Mouse (Mus musculus) kidney, adult 18-20 months (tissue): ENCODE measurements around the gene Ccdc96.

Experiments used
- DNase-seq: peaks from one replicate; pipeline ENCODE4 v3.0.0; 2021

Ccdc96 gene

DNA sequence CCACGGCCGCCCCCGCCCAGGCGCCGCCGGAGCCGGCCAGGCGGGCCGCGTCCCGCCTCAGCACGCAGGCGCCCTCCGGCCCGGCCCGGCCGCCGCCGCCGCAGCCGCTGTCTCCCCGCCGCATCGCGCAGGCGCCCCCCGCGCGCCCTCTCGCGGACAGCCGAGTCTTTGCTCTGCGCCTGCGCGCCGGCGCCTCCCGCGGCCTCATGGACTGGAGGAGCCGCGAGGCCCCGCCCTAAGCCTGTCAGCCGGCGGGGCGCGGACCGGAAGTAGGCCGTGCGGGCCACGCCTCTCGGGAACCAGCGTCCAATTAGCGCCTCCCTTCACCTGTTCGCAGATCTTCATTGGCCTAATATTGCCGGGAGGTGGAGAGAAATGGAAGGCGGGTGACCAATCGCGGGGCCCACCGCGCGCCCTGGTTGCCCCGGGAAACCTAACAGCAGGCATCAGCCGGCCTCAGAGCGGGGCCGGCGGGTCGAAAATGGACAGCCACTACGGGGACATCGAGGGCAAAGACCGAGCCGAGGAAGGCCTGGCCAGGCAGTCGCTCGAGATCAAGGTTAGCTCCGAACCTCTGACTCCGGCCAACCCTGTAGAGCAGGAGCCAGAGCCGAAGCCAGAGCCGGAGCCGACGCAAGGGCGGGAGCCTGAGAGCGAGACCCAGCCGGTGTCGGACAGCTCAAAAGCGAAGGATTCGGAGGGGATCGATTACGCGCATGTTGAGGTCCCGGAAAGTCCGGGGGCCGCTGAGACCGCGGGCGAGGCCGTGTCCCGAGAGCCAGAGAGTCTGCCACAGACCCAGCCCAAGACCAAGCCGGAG is at the start of gene Ccdc96, which contains the start of gene Tada2b:
Gene Ccdc96 (plus strand): TSS at position 418 of the 820 bp plus-strand sequence.
Gene Tada2b (minus strand): TSS at position 115 of the 820 bp plus-strand sequence.
- DNase-seq: peak; percentile 97

GRCm38 (mm10) chr5:36436858-36437257 is 47.5 kb upstream of the Ccdc96 start:
- no peak for DNase-seq

DNA sequence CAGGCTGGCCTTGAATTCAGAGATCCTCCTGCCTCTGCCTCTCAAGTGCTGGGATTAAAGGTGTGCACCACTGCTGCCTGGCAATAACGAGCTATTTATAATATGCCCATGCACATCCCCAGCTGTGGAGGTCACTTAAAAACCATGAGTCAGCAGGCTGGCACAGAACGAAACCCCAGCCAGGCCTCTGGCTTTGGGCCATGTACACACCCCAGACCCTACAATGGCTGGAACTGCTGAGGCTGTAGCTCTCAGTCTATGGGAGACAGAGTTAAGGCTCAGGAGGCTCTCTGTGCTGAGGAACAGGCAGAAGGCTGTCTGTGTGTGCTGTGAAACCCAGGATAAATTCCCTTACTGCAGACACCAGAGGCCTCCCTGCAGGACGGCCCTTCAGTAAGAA is 43.6 kb upstream of the Ccdc96 start:
- DNase-seq: no peak

DNA sequence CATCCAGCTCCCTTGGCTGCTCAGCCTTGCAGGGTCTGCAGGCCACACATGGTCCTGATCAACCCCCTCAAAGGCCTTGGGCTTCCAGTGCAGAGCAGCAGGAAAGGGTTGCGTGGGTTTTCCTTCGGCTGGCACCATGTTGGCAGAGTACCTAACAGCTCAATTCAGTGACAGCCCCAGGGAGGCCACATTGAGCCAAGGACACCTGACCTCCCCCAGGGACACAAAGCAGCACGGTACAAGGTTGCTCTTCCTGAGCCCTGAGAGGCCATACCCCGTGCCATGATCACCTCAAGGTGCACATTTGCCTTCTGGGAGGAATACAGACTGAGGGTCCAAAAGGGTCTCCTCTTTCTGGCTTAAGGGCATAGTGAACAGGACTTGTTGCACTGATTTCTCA is 39.8 kb upstream of the Ccdc96 start:
- no peak for DNase-seq

DNA sequence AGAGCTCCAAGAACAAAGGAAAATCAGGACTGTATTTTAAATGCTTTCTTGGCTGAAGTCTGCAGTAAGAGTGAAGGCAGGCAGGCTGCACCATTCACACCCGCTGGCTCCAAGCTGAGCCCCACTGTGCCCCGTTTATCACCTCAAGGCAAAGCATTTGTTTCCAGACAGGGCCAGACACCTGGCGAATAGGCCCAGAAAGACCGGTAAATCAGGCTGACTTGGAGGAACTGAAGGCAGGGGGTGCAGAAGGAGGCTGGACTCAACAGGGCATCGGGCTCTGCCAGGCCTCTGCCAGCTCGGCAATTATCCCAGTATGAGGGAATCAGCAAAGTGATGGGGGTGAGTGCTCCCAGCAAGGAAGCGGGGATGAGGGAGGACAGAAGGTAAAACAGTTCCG is 39.4 kb upstream of the Ccdc96 start:
- no peak for DNase-seq

DNA sequence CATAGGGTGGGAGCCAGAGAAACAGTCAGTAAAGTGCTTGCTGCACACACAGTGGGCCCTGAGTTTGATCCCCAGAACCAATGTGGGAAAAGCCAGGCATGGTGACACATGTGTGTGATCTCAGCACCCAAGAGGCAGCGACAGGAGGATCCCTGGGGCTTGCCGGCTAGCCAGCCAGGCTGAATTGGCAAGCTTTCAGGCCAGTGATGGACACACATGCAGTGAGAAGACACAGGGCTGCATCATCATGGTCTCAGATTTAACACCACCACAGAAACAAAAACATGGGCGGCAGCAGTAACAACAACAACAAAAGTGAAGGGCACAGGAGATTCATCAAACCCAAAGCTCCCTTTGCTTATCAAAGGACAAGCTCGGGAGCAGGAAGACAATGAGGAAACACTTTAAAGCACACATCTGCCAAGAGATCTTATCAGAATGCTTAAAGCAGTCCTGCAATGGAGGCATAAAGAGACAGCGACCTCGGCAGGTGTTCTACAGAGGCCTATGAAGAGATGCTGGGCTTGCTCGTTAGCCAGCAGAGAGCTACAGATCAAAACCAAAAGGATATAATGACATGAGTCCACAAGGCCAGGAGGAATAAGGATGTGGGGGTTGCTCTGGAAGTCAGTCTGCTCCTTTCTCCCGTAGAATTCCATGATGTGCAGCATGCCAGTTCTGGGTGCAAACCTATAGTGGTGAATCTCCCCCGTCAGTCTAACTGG is 38.1 kb upstream of the Ccdc96 start:
- DNase-seq: no peak

- DNase-seq: no peak
Measured at GRCm38 (mm10) chr5:36447872-36448271, 36.5 kb upstream of the Ccdc96 start.

DNA sequence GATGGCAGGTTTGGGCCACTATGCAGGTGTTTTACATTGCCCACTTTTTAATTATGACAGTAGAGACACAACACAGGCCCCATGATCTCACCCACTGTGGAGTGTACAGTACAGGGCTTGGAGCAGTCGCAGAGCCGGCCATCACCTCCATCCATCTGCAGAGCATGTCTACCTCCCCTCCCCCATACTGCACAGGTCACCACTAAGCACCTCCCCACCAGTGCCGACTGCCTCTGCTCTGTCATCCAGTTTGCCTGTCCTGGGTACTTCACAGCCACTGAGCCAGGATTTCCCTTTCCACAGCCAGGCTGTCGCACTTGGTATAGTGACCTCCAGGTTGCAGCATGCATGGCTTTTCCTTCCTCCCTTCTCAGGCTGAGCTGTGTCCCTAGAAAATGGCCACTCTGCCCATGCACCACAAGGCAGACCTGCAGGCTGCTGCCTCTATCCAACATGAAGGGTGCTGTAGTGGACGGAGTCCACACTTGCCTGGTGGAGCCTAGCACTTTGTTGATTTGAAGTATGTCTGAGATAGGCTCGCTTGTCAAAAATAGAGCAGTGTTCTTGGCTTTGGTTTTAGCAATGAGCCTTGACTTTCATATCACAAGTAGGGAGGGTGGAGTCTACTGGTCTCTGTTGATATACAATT is 34.6 kb upstream of the Ccdc96 start:
- no peak for DNase-seq

DNA sequence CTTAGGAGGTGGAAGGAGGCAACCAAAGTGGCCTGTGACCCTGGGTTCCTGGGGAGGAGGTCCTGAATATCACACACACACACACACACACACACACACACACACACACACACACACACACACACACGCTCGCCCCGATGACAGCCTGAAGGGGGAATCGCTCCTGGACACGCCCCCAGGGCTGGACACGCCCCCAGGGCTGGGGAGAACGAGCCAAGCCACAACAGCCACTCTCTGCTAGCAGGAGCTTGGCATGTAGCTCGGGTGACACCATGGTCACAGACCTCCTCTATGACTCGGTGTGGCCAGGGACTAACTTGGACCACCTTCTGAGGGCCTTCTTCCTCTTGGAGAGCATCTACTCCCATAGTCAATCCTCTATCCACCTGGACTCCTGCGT is 33.3 kb upstream of the Ccdc96 start:
- no peak for DNase-seq

DNA sequence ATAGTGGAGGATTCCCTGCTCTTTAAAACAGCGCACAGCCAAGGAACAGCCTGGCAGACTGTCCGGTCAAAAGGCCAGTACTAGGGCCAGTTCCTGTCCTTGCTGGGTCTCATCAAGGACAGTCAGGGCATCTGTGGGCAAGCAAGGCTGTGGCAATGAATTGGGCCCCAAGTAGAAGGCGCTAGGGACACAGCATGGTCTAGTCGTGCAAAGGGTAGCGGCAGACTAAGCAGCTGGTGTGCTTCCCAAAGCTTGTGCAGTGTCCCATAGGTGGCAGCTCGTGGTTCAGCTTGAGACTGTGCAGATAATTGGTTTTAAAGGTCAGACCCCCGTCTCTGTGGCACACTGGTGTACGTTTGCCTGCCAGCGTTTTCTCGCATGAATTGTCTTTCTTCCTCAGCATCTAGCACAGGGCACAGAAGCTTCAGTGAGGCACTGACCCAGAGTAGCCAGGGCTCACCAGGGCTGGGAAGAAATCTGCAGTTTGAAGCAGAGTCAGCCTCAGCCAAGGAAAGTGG is 32.5 kb upstream of the Ccdc96 start:
- no peak for DNase-seq

DNA sequence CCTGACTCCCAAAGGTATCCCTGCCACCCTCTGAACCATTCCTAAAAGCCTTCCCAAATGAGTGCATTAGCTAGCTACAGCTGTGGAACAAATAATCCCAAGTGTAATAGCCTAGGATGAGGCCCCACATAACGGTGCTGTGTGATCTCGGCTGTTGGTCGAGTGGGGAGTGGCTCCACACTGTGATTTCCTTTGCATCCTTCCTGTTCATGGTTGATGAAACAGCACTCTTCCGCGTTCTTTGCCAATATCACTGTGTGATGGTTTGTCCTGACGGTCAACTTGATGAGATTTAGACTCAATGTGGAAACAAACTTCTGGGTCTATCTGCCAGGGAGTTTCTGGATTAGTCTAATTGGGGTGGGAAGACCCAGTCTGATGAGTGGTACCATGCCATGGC is 31.6 kb upstream of the Ccdc96 start:
- no peak for DNase-seq

GRCm38 (mm10) chr5:36457706-36458105 is 26.7 kb upstream of the Ccdc96 start:
- DNase-seq: no peak

DNA sequence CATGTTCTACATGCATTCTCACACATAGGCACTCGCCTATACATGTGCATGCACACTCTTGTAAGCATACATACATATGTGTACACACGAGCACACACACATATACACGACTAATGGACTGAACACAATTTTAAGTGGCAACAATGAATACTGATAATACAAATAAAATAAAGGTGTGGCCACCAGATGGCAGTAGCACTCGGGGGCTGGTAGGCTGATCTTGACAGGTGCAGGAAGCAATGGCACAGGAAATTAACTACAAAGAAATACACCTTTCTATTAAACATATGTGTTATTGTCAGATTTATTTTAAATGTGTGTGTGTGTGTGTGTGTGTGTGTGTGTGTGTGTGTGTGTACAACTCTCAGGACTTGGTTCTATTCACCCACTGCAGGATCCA is 25.5 kb upstream of the Ccdc96 start:
- DNase-seq: peak; percentile 58

- DNase-seq: no peak
Measured at GRCm38 (mm10) chr5:36460712-36461111, 23.7 kb upstream of the Ccdc96 start.

GRCm38 (mm10) chr5:36461231-36461630 is 23.2 kb upstream of the Ccdc96 start:
- DNase-seq: no peak

DNA sequence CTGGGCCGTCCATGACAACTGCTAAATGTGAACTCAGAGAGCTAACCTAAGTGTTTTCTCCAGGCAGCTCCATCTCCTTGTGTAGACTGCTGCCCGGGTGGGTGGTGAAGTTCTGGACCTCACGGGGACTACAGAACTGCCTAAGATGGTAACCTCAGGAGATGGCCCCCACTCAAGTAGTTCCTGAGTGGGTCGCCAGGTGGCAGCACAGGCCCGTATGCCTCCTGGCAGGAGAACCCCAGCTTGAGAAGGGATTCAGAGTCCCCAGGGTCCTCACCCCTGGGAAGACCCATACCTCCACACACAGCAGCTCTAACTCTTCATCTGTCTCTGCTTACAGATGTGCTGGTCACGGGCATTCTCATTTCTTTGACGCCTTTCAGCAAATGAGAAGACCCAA is 21.6 kb upstream of the Ccdc96 start:
- peak; percentile 89 for DNase-seq

DNA sequence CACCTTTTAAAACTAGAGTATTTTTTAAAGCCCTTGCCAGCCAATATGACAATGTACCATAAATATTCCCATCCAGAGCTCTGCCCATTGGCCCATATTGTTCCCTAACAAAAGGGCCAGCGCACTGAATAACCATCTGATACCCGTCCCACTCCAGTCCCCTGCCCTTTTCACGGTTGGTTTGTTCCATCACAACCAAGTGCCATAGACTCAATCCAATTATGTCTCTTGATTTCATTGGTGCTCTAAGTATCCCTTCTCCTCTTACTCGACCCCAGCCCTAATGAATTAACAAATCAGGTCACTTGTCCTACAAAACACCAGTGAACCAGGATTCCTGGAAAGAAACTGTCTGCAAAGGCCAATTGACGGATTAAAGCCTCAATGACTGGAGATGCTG is 21.0 kb upstream of the Ccdc96 start:
- DNase-seq: no peak

DNA sequence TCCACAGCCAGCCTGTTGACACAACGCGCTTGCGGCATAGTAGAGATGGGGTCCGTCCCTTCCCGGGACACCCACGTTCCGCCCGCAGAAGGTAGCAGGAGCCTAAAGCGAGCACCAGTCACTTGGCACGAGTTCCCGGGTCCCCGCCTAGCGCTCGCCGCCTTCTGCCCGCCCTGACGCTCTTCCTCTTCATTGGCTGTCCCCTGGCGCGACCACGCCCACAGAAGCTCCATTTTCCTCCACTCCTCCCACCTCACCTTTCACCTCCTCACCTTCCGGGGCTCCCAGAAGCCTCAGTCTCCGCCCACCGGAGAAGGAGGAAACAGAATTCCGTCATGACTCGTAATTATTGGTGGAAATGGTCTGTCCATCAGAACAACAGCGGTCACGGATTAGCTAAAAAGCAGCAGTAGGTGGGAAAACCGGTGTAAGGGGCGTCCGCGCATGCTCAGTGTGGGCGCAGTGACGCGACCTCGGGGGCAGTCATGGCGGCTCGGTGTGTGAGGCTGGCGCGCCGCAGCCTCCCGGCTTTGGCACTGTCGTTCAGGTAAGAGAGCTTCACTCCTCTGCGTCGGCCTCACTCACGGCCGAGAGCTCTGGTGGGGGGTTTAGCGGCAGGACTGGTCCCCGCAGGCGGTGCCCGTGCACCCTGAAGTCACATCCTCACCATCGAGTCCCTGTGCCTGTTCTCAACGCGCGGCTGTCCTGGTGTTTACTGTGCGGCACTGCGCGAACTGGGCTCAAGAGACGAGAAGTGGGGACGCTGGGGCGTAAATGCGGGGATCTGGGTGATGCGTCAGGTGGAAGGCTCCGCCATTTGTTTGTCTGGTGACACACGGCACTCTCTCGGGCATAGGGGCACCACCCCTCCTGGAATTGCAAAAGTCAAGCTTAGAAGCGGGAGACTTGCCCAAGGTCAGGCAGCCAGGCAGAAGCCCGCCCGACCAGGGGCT is 19.4 kb upstream of the Ccdc96 start, which contains the start of gene Grpel1:
Gene Grpel1 (plus strand): TSS at position 290 of the 953 bp plus-strand sequence.
- peak; percentile 98 for DNase-seq

GRCm38 (mm10) chr5:36465889-36466288 is 18.5 kb upstream of the Ccdc96 start:
- no peak for DNase-seq

DNA sequence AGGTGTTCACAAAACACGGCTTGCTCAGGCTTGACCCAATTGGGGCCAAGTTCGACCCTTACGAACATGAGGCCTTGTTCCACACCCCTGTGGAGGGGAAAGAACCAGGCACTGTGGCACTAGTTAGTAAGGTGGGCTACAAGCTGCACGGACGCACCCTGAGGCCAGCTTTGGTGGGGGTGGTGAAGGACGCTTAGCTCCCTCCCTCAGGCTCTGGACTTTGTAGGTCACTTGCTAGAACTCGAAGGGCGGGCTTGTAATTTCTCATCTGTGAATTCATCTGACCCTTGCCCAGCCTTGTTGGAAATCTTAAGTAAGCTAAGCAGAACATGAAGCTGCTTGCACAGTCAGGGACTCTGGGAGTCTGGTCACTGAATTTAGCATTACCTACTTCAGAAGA is 13.2 kb upstream of the Ccdc96 start:
- DNase-seq: peak; percentile 62

DNA sequence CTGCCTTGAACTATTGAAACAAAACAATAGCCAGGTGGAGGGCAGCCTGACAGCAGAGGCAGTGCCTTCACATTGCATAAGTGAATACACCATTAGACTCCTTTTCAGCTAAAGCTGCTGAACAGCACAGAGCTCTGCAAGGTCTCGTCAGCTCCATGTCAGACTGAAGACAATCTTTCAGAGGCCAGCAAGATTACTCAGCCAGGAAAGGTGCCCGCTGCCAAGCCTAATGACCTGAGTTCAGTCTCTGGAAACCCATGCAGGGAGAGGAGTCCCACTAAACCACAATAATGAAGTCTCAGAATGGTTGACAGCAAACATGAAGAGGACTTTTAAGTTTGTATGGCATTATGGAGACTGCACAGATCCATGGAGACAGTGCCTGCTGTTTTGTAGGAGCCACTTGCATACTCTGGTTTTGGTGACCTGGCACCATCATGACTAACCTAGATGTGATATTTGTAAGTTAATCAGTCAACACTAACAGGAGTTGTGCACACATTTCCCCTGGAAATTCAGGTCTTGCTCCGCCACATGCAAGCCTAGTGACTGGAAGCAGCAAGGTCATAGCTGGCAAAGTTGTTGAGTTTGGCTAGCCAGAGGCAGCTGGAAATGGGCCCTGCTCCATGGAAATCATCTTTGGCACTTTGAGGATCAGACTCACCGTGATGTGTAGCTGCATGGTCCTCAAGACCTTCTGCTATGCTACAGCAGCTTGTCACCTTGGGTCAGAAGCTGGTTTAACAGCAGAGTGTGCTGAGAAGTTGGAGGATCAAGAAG is 11.3 kb upstream of the Ccdc96 start:
- no peak for DNase-seq
